Mouse (Mus musculus): ENCODE results near the gene Zfp74. TPM values are rescaled to one million over a fixed set of nuclear protein-coding genes. Genes with fewer than 3 reads are reported as not detected.
"Not testable (repeated sequence)": the region's sequence is repeated elsewhere in the genome, so short reads cannot be mapped to it uniquely, and the experiment has no call there.

Gene Zfp74
- polyA plus RNA-seq, 1 experiment from 2014 or later = 16.6 TPM

GRCm38 (mm10) chr7:29965115-29965810 is 11.4 kb upstream of the Zfp74 start:
- not testable (repeated sequence) for H3K27me3 ChIP-seq (ENCODE audit: control insufficient read depth, insufficient read depth, low read length); DNase-seq (ENCODE audit: low spot score); H3K4me2 ChIP-seq (ENCODE audit: low read depth, severe bottlenecking); ATAC-seq (ENCODE audit: insufficient number of reproducible peaks, low FRiP score, low TSS enrichment, low read depth); H3K27ac ChIP-seq (replicated peaks; ENCODE audit: low read depth, low read length); H3K4me1 ChIP-seq (ENCODE audit: control insufficient read depth, insufficient read depth, low read length); H3K4me3 ChIP-seq (ENCODE audit: low read depth, low read length); H3K9ac ChIP-seq (ENCODE audit: low read length); H3K36me3 ChIP-seq (ENCODE audit: control insufficient read depth, insufficient read depth, low read length); H3K9me3 ChIP-seq (ENCODE audit: control insufficient read depth, low read length)
- 49% methylated on average over 34 of the region's 39 CpGs for WGBS

GRCm38 (mm10) chr7:29959004-29959403 is 5.1 kb upstream of the Zfp74 start:
- Histone ChIP-seq H3K9ac (ENCODE audit: low read length) (no peak overlapping the region), H3K9me3 (ENCODE audit: control insufficient read depth, low read length) (no peaks in the 10 kb centered on the region), H3K4me3 (ENCODE audit: low read depth, low read length) (no peak overlapping the region), H3K27ac (replicated peaks; ENCODE audit: low read depth, low read length) (no peak overlapping the region), H3K4me1 (ENCODE audit: control insufficient read depth, insufficient read depth, low read length) (no peaks in the 10 kb centered on the region), H3K27me3 (ENCODE audit: control insufficient read depth, insufficient read depth, low read length) (no peaks in the 10 kb centered on the region), H3K4me2 (ENCODE audit: low read depth, severe bottlenecking) (no peak overlapping the region), H3K36me3 (ENCODE audit: control insufficient read depth, insufficient read depth, low read length) (no peaks in the 10 kb centered on the region)
- no peak for DNase-seq (ENCODE audit: low spot score)
- ATAC-seq (ENCODE audit: insufficient number of reproducible peaks, low FRiP score, low TSS enrichment, low read depth) = no peak
- 60% methylated on average over 3 of the region's 3 CpGs for WGBS

- ATAC-seq (ENCODE audit: insufficient number of reproducible peaks, low FRiP score, low TSS enrichment, low read depth) (no peak), DNase-seq (ENCODE audit: low spot score) (no peak)
- H3K4me2 ChIP-seq (ENCODE audit: low read depth, severe bottlenecking) = no peak overlapping the region
- H3K9ac ChIP-seq (ENCODE audit: low read length) = no peak overlapping the region
- no peaks in the 10 kb centered on the region for H3K27me3 ChIP-seq (ENCODE audit: control insufficient read depth, insufficient read depth, low read length)
- H3K36me3 ChIP-seq (ENCODE audit: control insufficient read depth, insufficient read depth, low read length) = no peaks in the 10 kb centered on the region
- H3K27ac ChIP-seq (replicated peaks; ENCODE audit: low read depth, low read length) = no peak overlapping the region
- 90% methylated on average over 11 of the region's 11 CpGs for WGBS
- H3K9me3 ChIP-seq (ENCODE audit: control insufficient read depth, low read length) = no peaks in the 10 kb centered on the region
- H3K4me3 ChIP-seq (ENCODE audit: low read depth, low read length) = no peak overlapping the region
- no peaks in the 10 kb centered on the region for H3K4me1 ChIP-seq (ENCODE audit: control insufficient read depth, insufficient read depth, low read length)
Measured at GRCm38 (mm10) chr7:29958125-29958724, 4.3 kb upstream of the Zfp74 start.

GRCm38 (mm10) chr7:29956257-29956656 is 2.4 kb upstream of the Zfp74 start:
- Histone ChIP-seq H3K36me3 (ENCODE audit: control insufficient read depth, insufficient read depth, low read length) (no peaks in the 10 kb centered on the region), H3K4me2 (ENCODE audit: low read depth, severe bottlenecking) (no peak overlapping the region), H3K4me1 (ENCODE audit: control insufficient read depth, insufficient read depth, low read length) (no peaks in the 10 kb centered on the region), H3K27me3 (ENCODE audit: control insufficient read depth, insufficient read depth, low read length) (no peaks in the 10 kb centered on the region), H3K27ac (replicated peaks; ENCODE audit: low read depth, low read length) (no peak overlapping the region), H3K9me3 (ENCODE audit: control insufficient read depth, low read length) (no peaks in the 10 kb centered on the region), H3K9ac (ENCODE audit: low read length) (no peak overlapping the region), H3K4me3 (ENCODE audit: low read depth, low read length) (no peak overlapping the region)
- 65% methylated on average over 10 of the region's 10 CpGs for WGBS
- DNase-seq (ENCODE audit: low spot score) (no peak), ATAC-seq (ENCODE audit: insufficient number of reproducible peaks, low FRiP score, low TSS enrichment, low read depth) (no peak)

- no peak overlapping the region for H3K27ac ChIP-seq (replicated peaks; ENCODE audit: low read depth, low read length)
- peak overlapping the region; percentile 55 for H3K4me2 ChIP-seq (ENCODE audit: low read depth, severe bottlenecking)
- H3K4me3 ChIP-seq (ENCODE audit: low read depth, low read length) = no peak overlapping the region
Measured at GRCm38 (mm10) chr7:29954731-29955130, 842 bp upstream of the Zfp74 start.

GRCm38 (mm10) chr7:29953086-29953485 is 803 bp downstream of the Zfp74 start:
- Histone ChIP-seq H3K27me3 (ENCODE audit: control insufficient read depth, insufficient read depth, low read length) (no peaks in the 10 kb centered on the region), H3K9me3 (ENCODE audit: control insufficient read depth, low read length) (no peaks in the 10 kb centered on the region), H3K4me2 (ENCODE audit: low read depth, severe bottlenecking) (peak overlapping the region; percentile 55), H3K9ac (ENCODE audit: low read length) (peak overlapping the region; percentile 88; the same call in 1 of the 2 replicates), H3K4me3 (ENCODE audit: low read depth, low read length) (peak overlapping the region; percentile 60), H3K4me1 (ENCODE audit: control insufficient read depth, insufficient read depth, low read length) (no peaks in the 10 kb centered on the region), H3K36me3 (ENCODE audit: control insufficient read depth, insufficient read depth, low read length) (0 out of 2 replicates have a peak, but pooled peaks cover 3% of the 10 kb centered on the region), H3K27ac (replicated peaks; ENCODE audit: low read depth, low read length) (no peak overlapping the region)
- ATAC-seq (ENCODE audit: insufficient number of reproducible peaks, low FRiP score, low TSS enrichment, low read depth) (no peak), DNase-seq (ENCODE audit: low spot score) (no peak)
- WGBS = 49% methylated on average over 10 of the region's 10 CpGs

More at GRCm38 (mm10) chr7:29954731-29955130, 842 bp upstream of the Zfp74 start:
- Histone ChIP-seq H3K9me3 (ENCODE audit: control insufficient read depth, low read length) (no peaks in the 10 kb centered on the region), H3K4me1 (ENCODE audit: control insufficient read depth, insufficient read depth, low read length) (no peaks in the 10 kb centered on the region), H3K36me3 (ENCODE audit: control insufficient read depth, insufficient read depth, low read length) (0 out of 2 replicates have a peak, but pooled peaks cover 3% of the 10 kb centered on the region), H3K9ac (ENCODE audit: low read length) (no peak overlapping the region), H3K27me3 (ENCODE audit: control insufficient read depth, insufficient read depth, low read length) (no peaks in the 10 kb centered on the region)
- DNase-seq (ENCODE audit: low spot score) (peak; percentile 77), ATAC-seq (ENCODE audit: insufficient number of reproducible peaks, low FRiP score, low TSS enrichment, low read depth) (no peak)
- 22% methylated on average over 4 of the region's 4 CpGs for whole genome bisulfite sequencing

GRCm38 (mm10) chr7:29944201-29944600 is 9.7 kb downstream of the Zfp74 start:
- H3K27me3 ChIP-seq (ENCODE audit: control insufficient read depth, insufficient read depth, low read length) = no peaks in the 10 kb centered on the region
- no peak overlapping the region for H3K9ac ChIP-seq (ENCODE audit: low read length)
- H3K4me3 ChIP-seq (ENCODE audit: low read depth, low read length) = no peak overlapping the region
- H3K4me1 ChIP-seq (ENCODE audit: control insufficient read depth, insufficient read depth, low read length) = no peaks in the 10 kb centered on the region
- no peak overlapping the region for H3K27ac ChIP-seq (replicated peaks; ENCODE audit: low read depth, low read length)
- peaks cover 3% of the 10 kb centered on the region; the same call in 1 of the 2 replicates for H3K36me3 ChIP-seq (ENCODE audit: control insufficient read depth, insufficient read depth, low read length)
- no peak overlapping the region for H3K4me2 ChIP-seq (ENCODE audit: low read depth, severe bottlenecking)
- ATAC-seq (ENCODE audit: insufficient number of reproducible peaks, low FRiP score, low TSS enrichment, low read depth) (no peak), DNase-seq (ENCODE audit: low spot score) (no peak)
- 82% methylated on average over 2 of the region's 2 CpGs for WGBS
- H3K9me3 ChIP-seq (ENCODE audit: control insufficient read depth, low read length) = no peaks in the 10 kb centered on the region

GRCm38 (mm10) chr7:29943720-29944119 is 10.2 kb downstream of the Zfp74 start:
- 77% methylated on average over 2 of the region's 2 CpGs for WGBS

More at GRCm38 (mm10) chr7:29943720-29944119, 10.2 kb downstream of the Zfp74 start:
- no peak overlapping the region for H3K9ac ChIP-seq (ENCODE audit: low read length)
- no peak for ATAC-seq (ENCODE audit: insufficient number of reproducible peaks, low FRiP score, low TSS enrichment, low read depth)
- no peak overlapping the region for H3K27ac ChIP-seq (replicated peaks; ENCODE audit: low read depth, low read length)
- peaks cover 3% of the 10 kb centered on the region; the same call in 1 of the 2 replicates for H3K36me3 ChIP-seq (ENCODE audit: control insufficient read depth, insufficient read depth, low read length)
- H3K4me2 ChIP-seq (ENCODE audit: low read depth, severe bottlenecking) = no peak overlapping the region
- H3K9me3 ChIP-seq (ENCODE audit: control insufficient read depth, low read length) = no peaks in the 10 kb centered on the region
- H3K4me3 ChIP-seq (ENCODE audit: low read depth, low read length) = no peak overlapping the region
- no peak for DNase-seq (ENCODE audit: low spot score)
- no peaks in the 10 kb centered on the region for H3K4me1 ChIP-seq (ENCODE audit: control insufficient read depth, insufficient read depth, low read length)
- no peaks in the 10 kb centered on the region for H3K27me3 ChIP-seq (ENCODE audit: control insufficient read depth, insufficient read depth, low read length)
